Mouse (Mus musculus) thymus, adult 18-20 months (tissue): ENCODE data around the gene B4galt4.
A peak's percentile ranks its signal among the peaks of the same experiment; 100 is the strongest.
"Not testable (repeated sequence)": the region's sequence is repeated elsewhere in the genome, so short reads cannot be mapped to it uniquely, and the experiment has no call there.

Experiments used
- DNase-seq, 2 experiments: peaks; one replicate each; pipeline ENCODE4 v3.0.0; 2022; ENCODE audit warnings: mixed read lengths in 2 of 2

Gene B4galt4

GRCm38 (mm10) chr16:38742113-38742658 lies at the start of gene B4galt4:
Gene B4galt4, plus strand, starts transcription at chr16:38742264.
- DNase-seq = peak; percentile 35 to 36

DNA sequence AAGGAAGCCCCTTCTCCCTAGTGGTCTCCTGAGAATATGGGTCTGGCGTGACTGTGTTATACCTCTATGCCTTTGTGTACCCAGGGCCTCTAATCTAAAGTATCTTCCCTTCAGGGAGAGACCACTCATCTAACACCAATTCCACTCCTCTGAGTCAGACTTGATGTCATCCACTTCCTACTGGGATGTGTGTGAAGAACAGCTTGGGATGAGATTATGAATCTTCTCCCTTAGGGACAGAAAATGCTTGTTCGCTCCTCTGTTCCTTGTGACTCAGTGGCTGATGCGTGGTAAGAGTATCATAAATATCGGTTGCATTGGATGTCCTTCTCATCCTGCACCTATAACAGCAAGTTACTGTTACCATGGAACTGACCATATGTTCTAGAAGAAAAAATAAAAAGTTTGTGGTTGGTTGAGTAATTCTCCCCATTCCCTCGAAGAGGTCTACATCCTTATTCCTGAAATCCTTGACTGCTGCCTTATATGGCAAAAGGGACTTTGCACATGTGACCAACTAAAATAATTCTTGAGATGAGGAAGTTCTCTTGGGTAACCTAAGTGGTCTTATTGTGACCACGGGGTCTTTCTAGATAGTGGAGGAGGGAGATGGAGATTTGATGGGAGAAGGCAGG lies 47.0 kb upstream of the B4galt4 start:
- no peak for DNase-seq

DNA sequence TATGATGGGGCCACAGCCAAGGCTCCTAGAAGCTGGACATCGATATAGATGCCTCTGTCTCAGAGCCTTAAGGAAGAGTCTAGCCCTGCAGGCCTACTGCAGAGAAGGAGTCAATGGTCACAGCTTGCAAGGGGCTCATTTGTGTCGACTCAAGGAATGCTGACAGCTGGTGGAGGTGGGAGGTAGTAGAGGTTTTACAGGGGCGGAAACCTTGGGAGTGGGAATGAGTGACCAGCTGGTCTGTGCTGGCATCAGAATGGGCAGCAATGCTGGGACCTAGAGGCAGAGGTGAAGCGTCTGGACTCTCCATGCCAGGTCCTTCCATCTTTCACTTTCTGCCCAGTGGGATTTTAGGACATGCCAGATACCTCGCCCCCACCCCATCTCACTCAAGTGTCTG lies 46.5 kb upstream of the B4galt4 start:
- no peak for DNase-seq

GRCm38 (mm10) chr16:38697611-38698010 lies 44.5 kb upstream of the B4galt4 start:
- no peak for DNase-seq

DNA sequence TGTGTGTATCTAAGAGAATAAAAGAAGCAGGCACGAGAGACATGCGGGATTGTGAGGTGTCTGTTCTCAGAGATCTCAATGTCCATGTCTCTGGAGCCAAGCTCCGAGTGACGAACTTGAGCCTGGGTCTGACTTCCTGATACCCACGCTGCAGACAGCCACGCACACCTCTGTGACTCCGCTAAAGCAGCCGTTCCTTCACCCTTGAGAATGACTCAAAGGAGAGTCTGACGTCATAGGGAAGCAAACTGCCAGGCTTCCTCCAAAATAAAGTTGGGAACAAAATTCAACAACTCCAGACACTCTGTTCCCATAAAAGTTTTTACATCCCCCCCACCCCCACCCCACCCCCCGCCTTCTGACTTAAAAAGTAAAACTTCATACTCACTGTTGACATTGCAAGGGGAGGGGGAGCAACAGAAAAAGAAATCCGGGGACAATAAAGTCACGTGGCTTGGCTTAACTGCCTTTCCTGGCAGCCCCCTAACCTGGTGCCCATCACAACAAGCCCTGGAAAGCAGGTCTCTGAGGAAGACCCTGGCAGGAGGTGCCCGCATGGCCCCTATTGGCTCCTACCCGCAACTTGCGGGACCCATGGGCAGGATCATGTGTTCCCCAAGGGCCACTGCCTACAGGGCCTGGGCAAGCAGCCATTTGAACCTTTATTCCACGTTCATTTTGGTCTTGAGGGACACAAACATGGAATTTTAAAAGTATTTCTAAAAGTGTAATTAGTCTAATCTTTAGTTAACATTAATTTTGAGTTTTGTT lies 41.5 kb upstream of the B4galt4 start:
- no peak for DNase-seq

GRCm38 (mm10) chr16:38701492-38702185 lies 40.4 kb upstream of the B4galt4 start:
- no peak for DNase-seq

DNA sequence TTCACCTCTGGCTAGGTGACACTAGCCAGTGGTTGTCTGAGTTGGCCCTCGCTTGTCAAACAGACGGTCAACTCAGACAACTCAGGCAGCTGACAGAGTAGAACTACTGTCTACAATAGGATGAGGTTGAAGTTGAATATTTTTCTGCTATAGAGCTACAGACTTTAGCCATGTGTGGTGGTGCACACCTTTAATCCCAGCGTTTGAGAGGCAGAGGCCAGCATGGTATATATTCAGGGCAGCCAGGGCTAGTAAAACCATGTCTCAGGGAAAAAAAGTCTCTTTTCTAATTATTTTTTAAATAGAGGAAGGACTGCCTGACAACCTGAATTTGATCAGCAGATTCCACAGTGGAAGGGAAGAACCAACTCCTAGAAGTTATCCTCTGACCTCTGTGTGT lies 39.7 kb upstream of the B4galt4 start:
- DNase-seq = no peak

GRCm38 (mm10) chr16:38703501-38703900 lies 38.6 kb upstream of the B4galt4 start:
- no peak for DNase-seq

- DNase-seq = no peak
These were observed 36.4 kb upstream of the B4galt4 start for GRCm38 (mm10) chr16:38705531-38706281.

GRCm38 (mm10) chr16:38706782-38707181 lies 35.3 kb upstream of the B4galt4 start:
- DNase-seq = no peak

DNA sequence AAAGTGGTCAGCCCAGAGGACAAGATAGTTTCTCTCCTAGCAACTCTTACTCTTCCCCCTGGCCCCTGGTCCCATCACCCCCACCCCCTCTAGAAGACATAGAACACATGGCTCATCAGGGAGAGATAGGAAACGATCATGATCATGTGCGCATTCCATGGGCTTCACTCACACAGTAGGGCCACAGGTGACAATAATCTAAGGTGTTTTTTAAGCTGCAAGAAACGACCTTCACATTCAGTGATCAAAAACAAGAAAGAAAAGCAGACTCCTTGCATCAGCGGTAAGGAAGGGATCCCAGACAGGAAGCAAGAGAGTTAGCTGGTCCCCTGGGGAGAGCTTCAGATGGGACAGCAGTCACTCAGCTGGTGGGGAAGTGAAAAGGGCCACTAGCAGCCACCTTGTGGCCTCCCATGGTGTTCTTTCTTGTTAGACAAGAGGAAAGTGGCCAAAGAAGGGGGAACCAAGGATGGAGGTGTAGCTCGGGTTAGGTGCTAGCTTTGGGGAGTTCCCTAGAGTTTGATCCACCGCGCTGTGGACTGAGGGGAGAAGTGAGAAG lies 33.0 kb upstream of the B4galt4 start:
- no peak for DNase-seq

- no peak for DNase-seq
These were observed 30.8 kb upstream of the B4galt4 start for GRCm38 (mm10) chr16:38711245-38711644.

DNA sequence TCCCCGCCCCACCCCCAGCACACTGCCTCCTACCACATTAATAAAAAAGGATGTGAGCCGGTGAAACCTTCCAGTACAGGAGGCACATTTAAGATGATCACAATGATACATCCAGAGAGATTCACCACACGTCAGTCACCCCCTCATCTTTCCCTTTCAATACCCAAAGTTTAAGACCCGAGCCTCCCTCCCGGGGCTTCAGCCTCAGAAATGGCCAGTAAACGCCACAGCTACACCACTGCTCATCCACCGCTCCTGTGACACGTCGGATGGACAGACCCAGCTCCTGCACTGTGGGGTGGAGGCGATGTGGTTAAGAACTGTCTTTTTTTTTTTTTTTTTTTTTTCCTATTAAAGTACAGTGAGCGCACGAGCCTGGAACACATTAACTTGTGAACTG lies 30.0 kb upstream of the B4galt4 start:
- peak in 1 of 2 experiments; percentile 9 for DNase-seq

DNA sequence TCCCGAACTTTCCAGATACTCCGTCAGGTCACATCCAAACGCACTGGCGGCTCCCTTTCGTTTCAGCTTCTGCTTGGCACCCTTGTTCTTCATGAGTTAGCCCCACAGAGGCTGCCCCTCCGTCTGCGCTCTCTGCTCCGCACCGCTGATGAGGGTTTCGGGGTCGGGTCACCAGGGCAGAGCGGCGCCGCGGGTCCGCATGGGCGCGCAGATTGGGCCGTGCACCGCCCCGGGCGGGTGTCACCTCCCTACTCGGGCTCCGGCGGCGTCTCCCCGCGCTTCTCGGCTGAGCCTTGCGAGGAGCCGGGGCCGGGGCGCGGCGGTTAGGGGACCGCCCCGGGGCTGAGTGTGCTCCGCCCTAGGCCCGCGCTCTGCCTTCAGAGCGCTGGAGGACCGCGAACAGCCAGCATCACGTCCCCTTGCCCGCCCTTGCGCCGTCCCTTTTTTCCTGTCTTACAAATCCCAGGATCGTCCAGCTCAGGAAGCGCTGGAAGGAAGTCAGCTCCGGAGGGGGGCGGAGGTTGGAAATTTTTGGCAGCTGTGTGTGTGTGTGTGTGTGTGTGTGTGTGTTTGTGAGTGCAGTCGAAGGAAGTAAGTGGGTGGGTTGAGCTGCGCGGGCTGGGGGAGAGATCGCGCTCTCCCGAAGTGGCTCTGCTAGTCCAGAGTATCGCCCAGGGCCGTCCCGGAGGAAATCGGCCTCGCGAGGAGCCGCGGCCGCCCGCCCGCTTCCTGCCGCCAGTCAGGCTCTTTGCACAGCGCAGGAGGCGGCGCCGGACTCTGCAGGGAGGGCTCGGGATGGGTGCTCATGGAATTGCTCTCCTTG lies 29.3 kb upstream of the B4galt4 start, which contains the start of gene Arhgap31:
Arhgap31 (minus strand) TSS at position 694 of the 823 bp plus-strand sequence.
- peak; percentile 59 to 66 for DNase-seq

DNA sequence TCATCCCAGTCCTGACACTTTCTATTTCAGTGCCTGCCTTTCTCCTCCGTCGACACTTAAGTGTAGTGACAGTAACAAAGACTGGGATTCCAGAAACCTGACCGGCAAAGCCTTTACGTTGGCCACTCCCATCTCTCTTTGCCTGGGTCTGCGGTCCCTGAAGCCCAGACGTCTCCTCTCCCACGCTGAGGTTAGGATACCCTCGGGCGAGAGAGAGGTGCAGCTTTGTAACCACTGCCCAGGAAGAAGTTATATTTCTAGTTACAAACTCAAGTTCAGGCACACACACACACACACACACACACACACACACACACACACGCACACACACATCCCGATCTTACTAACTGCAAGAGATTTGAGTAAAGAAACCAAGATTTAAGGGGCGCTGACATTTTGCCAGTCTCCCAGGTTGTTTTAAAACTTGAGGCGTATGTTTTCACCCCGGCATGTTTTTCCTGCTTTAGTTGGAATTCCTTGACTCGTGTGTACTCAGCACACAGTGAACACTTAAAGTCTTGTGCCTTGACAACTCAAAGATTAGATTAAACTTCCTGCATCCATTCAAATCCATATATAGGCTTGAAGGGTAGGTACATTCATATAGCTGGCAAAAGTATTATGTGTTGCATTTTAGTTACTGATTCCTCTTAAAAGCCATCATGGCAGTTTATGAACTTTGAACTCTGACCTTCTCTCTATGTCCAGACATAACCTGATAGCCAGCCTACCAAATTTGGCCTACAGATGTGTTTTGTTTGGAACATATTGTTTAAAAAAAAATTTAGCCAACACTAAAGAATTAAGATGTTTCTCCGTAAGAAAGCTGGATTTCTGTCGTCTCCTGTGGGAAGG lies 28.4 kb upstream of the B4galt4 start:
- DNase-seq = no peak

DNA sequence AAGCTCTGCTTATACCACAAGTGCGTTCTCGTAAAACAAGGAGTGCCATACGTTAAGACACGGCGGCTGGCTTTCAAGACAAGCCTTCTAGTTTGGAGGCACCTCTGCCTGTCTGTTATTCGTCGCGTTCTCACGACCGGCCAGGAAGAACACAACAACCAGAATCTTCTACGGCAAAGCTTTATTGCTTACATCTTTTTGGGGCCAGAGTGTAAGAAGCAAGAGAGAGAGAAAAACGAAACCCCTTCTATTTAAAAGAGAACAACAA lies 27.9 kb upstream of the B4galt4 start:
- DNase-seq = not testable (repeated sequence)

GRCm38 (mm10) chr16:38721377-38721776 lies 20.7 kb upstream of the B4galt4 start:
- no peak for DNase-seq

- no peak for DNase-seq
These were observed 17.8 kb upstream of the B4galt4 start for GRCm38 (mm10) chr16:38724256-38724655.

DNA sequence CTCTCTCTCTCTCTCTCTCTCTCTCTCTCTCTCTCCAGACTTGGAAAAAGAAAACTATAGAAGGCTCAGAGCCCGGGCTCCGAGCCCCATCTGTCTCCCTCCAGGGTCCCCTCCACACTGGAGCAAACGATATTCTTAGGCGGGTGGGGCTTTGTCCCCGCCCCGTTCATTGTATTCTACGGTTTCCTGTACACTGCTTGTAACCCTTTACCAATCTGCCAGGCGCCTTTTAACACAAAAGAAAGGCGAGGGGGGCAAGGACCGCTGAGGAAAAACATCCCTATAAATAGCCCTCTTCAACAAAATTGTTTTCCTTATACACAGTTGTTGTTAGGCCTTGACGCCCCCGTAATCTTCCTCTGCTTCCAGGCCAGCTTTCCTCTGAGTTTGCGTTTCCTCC lies 17.1 kb upstream of the B4galt4 start:
- no peak for DNase-seq

GRCm38 (mm10) chr16:38728576-38729132 lies 13.4 kb upstream of the B4galt4 start:
- no peak for DNase-seq
